Mouse (Mus musculus): ENCODE results near the gene Exoc3l4.

Gene Exoc3l4

GRCm38 (mm10) chr12:111411631-111412355, 5.0 kb upstream of the Exoc3l4 start:
- in situ Hi-C loops (cut with MboI, MseI): no loop called here

- in situ Hi-C loops (cut with MboI, MseI): no loop called here
Measured at GRCm38 (mm10) chr12:111412581-111413284, 4.1 kb upstream of the Exoc3l4 start.

GRCm38 (mm10) chr12:111413300-111413699, 3.5 kb upstream of the Exoc3l4 start:
- in situ Hi-C loops (cut with MboI, MseI): no loop called here

- in situ Hi-C loops (cut with MboI, MseI): no loop called here
Measured at GRCm38 (mm10) chr12:111419918-111420317, 3.1 kb downstream of the Exoc3l4 start.

GRCm38 (mm10) chr12:111420946-111421709, 4.3 kb downstream of the Exoc3l4 start:
- in situ Hi-C loops (cut with MboI, MseI): no loop called here

GRCm38 (mm10) chr12:111422852-111423251, 6.0 kb downstream of the Exoc3l4 start:
- in situ Hi-C loops (cut with MboI, MseI): no loop called here

GRCm38 (mm10) chr12:111423570-111424129, 6.8 kb downstream of the Exoc3l4 start:
- in situ Hi-C loops (cut with MboI, MseI): no loop called here

DNA sequence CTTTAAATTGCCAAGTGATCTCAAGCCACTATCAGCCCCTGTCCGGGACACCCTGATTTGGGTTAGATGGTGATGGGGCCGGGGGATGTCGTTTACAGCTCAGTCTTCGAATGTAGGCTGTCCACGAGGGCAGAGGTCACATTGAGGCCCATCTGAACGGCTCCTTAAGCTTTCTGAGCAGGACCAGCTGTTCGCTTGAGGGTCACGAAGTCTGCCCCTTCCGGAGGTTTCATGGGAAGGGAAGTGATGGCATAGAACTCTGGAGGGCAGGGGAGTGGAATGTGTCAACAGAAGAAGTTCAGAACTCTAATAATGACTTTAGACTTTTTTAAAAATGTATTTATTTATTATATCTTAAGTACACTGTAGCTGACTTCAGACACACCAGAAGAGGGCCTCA, 7.7 kb downstream of the Exoc3l4 start:
- in situ Hi-C loops (cut with MboI, MseI): no loop called here

DNA sequence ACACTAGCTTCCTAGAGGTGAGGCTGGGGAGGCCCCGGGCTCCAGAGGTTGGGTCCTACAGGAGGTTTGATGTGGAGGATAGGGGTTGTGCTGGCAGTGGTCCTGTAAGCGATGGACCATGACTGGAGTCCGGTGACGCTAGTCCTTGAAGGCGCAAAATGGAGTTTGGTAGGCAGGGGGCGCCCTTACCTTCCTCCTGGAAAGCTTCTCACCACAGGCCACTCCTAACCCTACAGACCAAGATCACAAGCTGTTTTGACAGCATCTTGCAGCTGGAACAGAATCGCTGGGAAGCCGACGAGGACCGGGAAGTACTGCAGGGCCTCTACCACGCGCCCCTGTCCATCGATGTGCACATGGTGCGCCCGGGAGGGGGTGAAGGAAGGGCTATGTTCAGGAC, 8.4 kb downstream of the Exoc3l4 start:
- in situ Hi-C loops (cut with MboI, MseI): no loop called here

- in situ Hi-C loops (cut with MboI, MseI): no loop called here
Measured at GRCm38 (mm10) chr12:111425789-111426460, 9.1 kb downstream of the Exoc3l4 start.

DNA sequence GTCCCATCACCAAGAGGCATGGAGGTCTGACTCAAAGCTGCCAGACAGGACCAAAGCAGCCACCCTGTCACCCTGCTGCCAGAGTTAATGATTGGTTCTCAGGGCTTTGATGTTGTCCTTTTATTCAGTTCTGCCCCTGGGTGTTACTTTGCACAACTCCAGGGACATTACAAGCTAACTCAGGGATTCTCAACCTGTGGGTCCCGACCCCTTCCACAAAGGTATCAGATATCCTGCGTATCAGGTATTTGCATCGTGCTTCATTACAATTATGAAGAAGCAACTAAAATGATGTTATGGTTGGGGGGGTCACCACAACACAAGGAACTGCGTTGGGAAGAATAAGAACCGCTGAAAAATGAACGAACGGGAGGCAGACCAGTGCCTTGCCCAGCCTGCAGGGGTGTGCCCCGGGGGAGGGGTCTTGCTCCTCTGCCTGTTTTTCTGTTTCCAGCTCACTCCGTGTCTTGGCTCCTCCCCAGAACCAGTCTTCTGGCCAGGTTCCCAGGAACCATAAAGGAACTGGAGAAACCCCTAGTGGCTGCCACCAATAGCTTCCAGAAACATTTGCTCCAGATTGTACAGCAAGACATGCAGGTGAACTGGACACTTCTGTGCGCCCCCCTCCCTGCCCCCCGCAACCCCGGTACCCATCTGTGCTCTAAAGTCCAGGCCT, 10.8 kb downstream of the Exoc3l4 start:
- in situ Hi-C loops (cut with MboI, MseI): no loop called here

- in situ Hi-C loops (cut with MboI, MseI): no loop called here
Measured at GRCm38 (mm10) chr12:111428364-111428763, 11.5 kb downstream of the Exoc3l4 start.

- in situ Hi-C loops (cut with MboI, MseI): no loop called here
Measured at GRCm38 (mm10) chr12:111428961-111429911, 12.4 kb downstream of the Exoc3l4 start.

DNA sequence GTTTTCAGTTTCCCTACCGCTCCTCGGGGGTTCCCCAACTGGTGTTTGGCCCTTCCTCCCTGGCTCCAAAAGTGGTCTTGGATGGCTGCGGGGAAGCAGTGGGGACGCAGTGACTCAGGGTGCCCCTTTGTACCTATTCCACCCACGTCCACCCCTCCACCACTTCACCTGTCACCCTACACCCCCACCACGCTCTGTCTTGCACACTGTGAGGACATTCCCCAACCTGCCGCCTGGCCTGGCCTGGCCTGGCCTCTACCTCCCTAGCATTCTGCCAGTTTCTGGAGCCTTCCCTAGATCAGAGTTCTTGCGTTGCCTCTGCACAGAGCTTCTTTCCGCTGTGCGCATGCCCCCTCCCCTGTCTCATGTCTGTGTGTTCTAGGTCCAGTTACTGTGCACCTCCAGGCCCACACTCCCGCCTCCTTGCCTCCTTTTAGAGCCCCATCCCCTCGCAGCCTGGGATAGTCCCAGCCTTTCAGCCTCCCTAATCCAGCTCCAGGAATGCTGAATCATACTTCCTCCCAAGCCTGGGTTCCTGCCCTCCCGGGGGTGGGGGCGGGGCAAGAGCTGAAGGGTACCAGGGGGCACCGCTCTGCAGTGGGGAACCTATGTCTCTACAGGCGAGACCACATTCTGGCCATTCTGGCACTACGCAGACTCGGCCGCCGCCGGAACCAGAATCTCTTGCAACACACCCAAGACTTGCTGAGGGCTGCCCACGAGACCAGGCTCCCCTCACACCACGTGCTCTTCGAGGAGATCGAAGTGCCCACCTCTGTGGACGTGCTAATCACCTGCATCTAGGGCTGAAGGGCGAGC, 13.4 kb downstream of the Exoc3l4 start:
- in situ Hi-C loops (cut with MboI, MseI): no loop called here

GRCm38 (mm10) chr12:111430868-111431817, 14.3 kb downstream of the Exoc3l4 start:
- in situ Hi-C loops (cut with MboI, MseI): no loop called here

DNA sequence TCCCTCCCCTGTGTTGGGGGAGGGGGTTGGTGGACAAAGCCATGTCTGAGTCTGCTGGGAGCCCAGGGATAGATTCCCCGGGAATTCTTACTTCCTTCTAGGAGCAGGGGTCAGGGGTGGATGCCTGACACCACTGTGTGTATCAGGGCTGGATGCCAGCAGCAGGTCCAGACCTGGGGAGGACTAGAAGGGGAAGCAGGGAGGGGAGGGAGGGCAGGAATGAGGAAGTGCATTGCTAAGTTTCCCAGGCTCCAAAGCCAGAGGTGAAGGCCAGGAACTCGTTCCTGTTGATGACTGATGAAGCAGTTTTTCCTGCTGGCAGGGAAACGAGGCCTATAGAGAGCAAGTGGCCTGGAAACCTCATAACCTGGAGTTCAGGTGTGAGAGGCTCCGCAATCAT, 15.3 kb downstream of the Exoc3l4 start:
- in situ Hi-C loops (cut with MboI, MseI): no loop called here

DNA sequence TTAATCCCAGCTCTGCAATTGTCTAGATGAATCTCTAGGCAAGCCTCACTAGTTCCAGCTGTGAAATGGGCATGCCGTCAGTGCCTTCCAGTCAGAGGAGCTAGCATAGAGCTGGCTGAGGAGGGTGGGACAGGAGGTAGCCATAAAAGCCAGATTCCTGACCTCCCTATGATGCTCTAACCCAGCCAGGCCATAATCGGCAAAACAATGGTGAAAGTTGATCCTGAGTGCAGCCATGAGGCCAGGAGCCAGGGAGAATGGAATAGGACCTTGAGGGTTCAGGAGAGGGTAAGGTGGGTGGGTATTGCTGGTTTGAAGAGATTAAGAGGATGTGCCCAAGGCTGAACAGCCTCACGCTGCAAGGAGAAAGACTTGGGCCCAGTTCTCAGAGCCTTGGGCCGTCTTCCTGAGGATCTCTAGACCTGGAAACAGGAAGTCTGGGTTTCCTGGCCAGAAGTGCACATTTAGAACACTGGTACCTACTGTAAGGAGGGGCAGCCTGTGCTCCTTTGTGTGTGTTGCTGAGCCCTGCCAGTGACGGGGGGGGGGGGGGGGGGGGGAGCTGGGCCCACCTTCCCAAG, 16.0 kb downstream of the Exoc3l4 start:
- in situ Hi-C loops (cut with MboI, MseI): no loop called here
